Mouse (Mus musculus): ENCODE data around the gene Osbpl3.

GRCm38 (mm10) chr6:50424271-50424670 is 31.7 kb downstream of the Osbpl3 start:
- TF ChIP-seq CTCF (IDR thresholded peaks at IDR 0.05; ENCODE audit: extremely low read depth, insufficient read depth, low read length) (no peak), POLR2A (IDR thresholded peaks at IDR 0.05; ENCODE audit: extremely low read depth, insufficient read depth, low read length) (no peak)

All from cortical plate, adult 2 months (tissue).